Mouse (Mus musculus) lung, postnatal 0 days (tissue): ENCODE measurements at regions not wholly inside any gene's neighbourhood (a gene's known extent, or its start where the extent isn't known, plus 50 kb on each side); places are given as distances from the start of the nearest gene placed in this dataset.

ENCODE experiments used
- ATAC-seq: fragments of 200-750 bp; cut with Nextera tagmentation; 2 replicates; pipeline ENCODE4 v1.8.0; 2017; ENCODE audit warnings: moderate library complexity
- DNase-seq: peaks from one replicate; pipeline ENCODE4 v3.0.0-alpha.2; 2016; ENCODE audit warnings: low spot score
- H3K27ac ChIP-seq: fragments of 300-500 bp; sonication (generic); 2 replicates; pipeline ENCODE4 v1.5.1; 2014; ENCODE audit warnings: antibody characterized with exemption, mild to moderate bottlenecking, low read length, mixed read lengths
- H3K27me3 ChIP-seq: fragments of 300-500 bp; sonication (generic); replicated peaks from 2 replicates; pipeline ENCODE4 v1.6.1; 2014; ENCODE audit warnings: low read length, mixed read lengths; ENCODE audit not compliant: insufficient read depth
- H3K36me3 ChIP-seq: fragments of 300-500 bp; sonication (generic); 2 replicates; pipeline ENCODE4 v1.6.1; 2014; ENCODE audit warnings: low read length, mixed read lengths; ENCODE audit not compliant: insufficient read depth
- H3K4me1 ChIP-seq: fragments of 300-500 bp; sonication (generic); 2 replicates; pipeline ENCODE4 v1.6.1; 2014; ENCODE audit warnings: antibody characterized with exemption, low read depth, low read length, mixed read lengths; ENCODE audit not compliant: insufficient read depth
- H3K4me2 ChIP-seq: fragments of 300-500 bp; sonication (generic); replicated peaks from 2 replicates; pipeline ENCODE4 v1.6.1; 2014; ENCODE audit warnings: low read depth, mild to moderate bottlenecking, low read length, moderate library complexity, mixed read lengths
- H3K4me3 ChIP-seq: fragments of 300-500 bp; sonication (generic); 2 replicates; pipeline ENCODE4 v1.5.1; 2014; ENCODE audit warnings: low read depth, low read length
- H3K9ac ChIP-seq: fragments of 300-500 bp; sonication (generic); replicated peaks from 2 replicates; pipeline ENCODE4 v1.6.1; 2014; ENCODE audit warnings: low read depth, mild to moderate bottlenecking
- H3K9me3 ChIP-seq: fragments of 300-500 bp; sonication (generic); 2 replicates; pipeline ENCODE4 v1.6.1; 2016; ENCODE audit warnings: low read length, mixed read lengths
- CTCF ChIP-seq: IDR thresholded peaks from 2 replicates; pipeline ENCODE4 v1.5.1; 2016; ENCODE audit warnings: antibody characterized with exemption, mild to moderate bottlenecking
- EP300 ChIP-seq: IDR thresholded peaks from 2 replicates; pipeline ENCODE4 v1.6.1; 2016; ENCODE audit warnings: antibody characterized with exemption, mild to moderate bottlenecking, control low read depth
- WGBS: fragments of 180-500 bp; shearing (Covaris S2); extraction: QIAGEN DNeasy Blood & Tissue Kit; methylation state at CpG from one replicate; pipeline ENCODE4 v1.1.7; 2014; 5-methylcytosine and 5-hydroxymethylcytosine counted together

- Histone ChIP-seq H3K27ac (no peak overlapping the region), H3K9me3 (no peaks in the 10 kb centered on the region), H3K36me3 (no peaks in the 10 kb centered on the region), H3K4me2 (no peak overlapping the region), H3K9ac (no peak overlapping the region), H3K4me1 (no peaks in the 10 kb centered on the region), H3K4me3 (no peak overlapping the region), H3K27me3 (no peaks in the 10 kb centered on the region)
- ATAC-seq: no peak
- no peak for TF ChIP-seq EP300
- DNase-seq: no peak
- 82% methylated on average over 1 of the region's 1 CpGs for WGBS
Observed at GRCm38 (mm10) chr4:97283099-97283498, 100.1 kb upstream of the Gm10192 start.

GRCm38 (mm10) chr4:97282643-97283042, 99.7 kb upstream of the Gm10192 start:
- no peak overlapping the region for H3K4me3 ChIP-seq
- TF ChIP-seq CTCF (no peak), EP300 (no peak)
- DNase-seq: peak; percentile 49
- no peaks in the 10 kb centered on the region for H3K9me3 ChIP-seq
- ATAC-seq: no peak
- H3K4me1 ChIP-seq: no peaks in the 10 kb centered on the region
- H3K27me3 ChIP-seq: no peaks in the 10 kb centered on the region
- no peak overlapping the region for H3K9ac ChIP-seq
- whole genome bisulfite sequencing: 54% methylated on average over 3 of the region's 3 CpGs
- H3K36me3 ChIP-seq: no peaks in the 10 kb centered on the region
- no peak overlapping the region for H3K27ac ChIP-seq
- H3K4me2 ChIP-seq: no peak overlapping the region

- ATAC-seq (no peak), DNase-seq (no peak)
- TF ChIP-seq EP300 (no peak), CTCF (no peak)
- Histone ChIP-seq H3K4me1 (no peaks in the 10 kb centered on the region), H3K4me2 (no peak overlapping the region), H3K9ac (no peak overlapping the region), H3K36me3 (no peaks in the 10 kb centered on the region), H3K4me3 (no peak overlapping the region), H3K27me3 (no peaks in the 10 kb centered on the region), H3K27ac (no peak overlapping the region), H3K9me3 (no peaks in the 10 kb centered on the region)
- WGBS: 83% methylated on average over 4 of the region's 4 CpGs
Observed at GRCm38 (mm10) chr4:97281126-97281779, 98.3 kb upstream of the Gm10192 start.

GRCm38 (mm10) chr4:97280712-97281111, 97.7 kb upstream of the Gm10192 start:
- Histone ChIP-seq H3K9me3 (no peaks in the 10 kb centered on the region), H3K9ac (no peak overlapping the region), H3K27me3 (no peaks in the 10 kb centered on the region), H3K27ac (no peak overlapping the region), H3K4me1 (no peaks in the 10 kb centered on the region), H3K4me3 (no peak overlapping the region), H3K36me3 (no peaks in the 10 kb centered on the region), H3K4me2 (no peak overlapping the region)
- TF ChIP-seq CTCF (no peak), EP300 (no peak)
- no peak for ATAC-seq
- DNase-seq: no peak
- WGBS: 81% methylated on average over 3 of the region's 3 CpGs

- Histone ChIP-seq H3K36me3 (no peaks in the 10 kb centered on the region), H3K9ac (no peak overlapping the region), H3K4me3 (no peak overlapping the region), H3K27me3 (no peaks in the 10 kb centered on the region), H3K4me2 (no peak overlapping the region), H3K9me3 (no peaks in the 10 kb centered on the region), H3K4me1 (no peaks in the 10 kb centered on the region), H3K27ac (no peak overlapping the region)
- DNase-seq: peak; percentile 14
- no peak for ATAC-seq
- no peak for TF ChIP-seq CTCF
- no peak for TF ChIP-seq EP300
- 50% methylated on average over 4 of the region's 4 CpGs for WGBS
Observed at GRCm38 (mm10) chr4:97236945-97237344, 54.0 kb upstream of the Gm10192 start.

GRCm38 (mm10) chr4:97236384-97236783, 53.4 kb upstream of the Gm10192 start:
- no peaks in the 10 kb centered on the region for H3K36me3 ChIP-seq
- H3K27me3 ChIP-seq: no peaks in the 10 kb centered on the region
- no peak overlapping the region for H3K9ac ChIP-seq
- no peak overlapping the region for H3K4me3 ChIP-seq
- WGBS: 86% methylated on average over 1 of the region's 1 CpGs
- H3K4me1 ChIP-seq: no peaks in the 10 kb centered on the region
- DNase-seq (no peak), ATAC-seq (no peak)
- no peaks in the 10 kb centered on the region for H3K9me3 ChIP-seq
- no peak overlapping the region for H3K27ac ChIP-seq
- no peak overlapping the region for H3K4me2 ChIP-seq
- no peak for TF ChIP-seq EP300
- no peak for TF ChIP-seq CTCF

GRCm38 (mm10) chr4:97235945-97236383, 53.0 kb upstream of the Gm10192 start:
- ATAC-seq: no peak
- no peak overlapping the region for H3K4me3 ChIP-seq
- WGBS: 76% methylated on average over 2 of the region's 2 CpGs
- H3K4me2 ChIP-seq: no peak overlapping the region
- H3K9me3 ChIP-seq: no peaks in the 10 kb centered on the region
- no peak for DNase-seq
- TF ChIP-seq CTCF (no peak), EP300 (no peak)
- no peaks in the 10 kb centered on the region for H3K4me1 ChIP-seq
- no peak overlapping the region for H3K9ac ChIP-seq
- H3K27ac ChIP-seq: no peak overlapping the region
- no peaks in the 10 kb centered on the region for H3K27me3 ChIP-seq
- H3K36me3 ChIP-seq: no peaks in the 10 kb centered on the region
